Mouse (Mus musculus) MEL (cell line): ENCODE results near the gene Hps1.

Experiments used
- CTCF ChIP-seq, 3 experiments: IDR thresholded peaks in 2 of 3; conservative IDR thresholded peaks in 1 of 3; 2 replicates each; pipeline ENCODE4 v1.5.1; 2011 to 2012; ENCODE audit warnings: low read length in 3 of 3, low read depth in 2 of 3, mild to moderate bottlenecking in 2 of 3, improper control_type of control experiment in 1 of 3, inconsistent platforms in 1 of 3, mixed read lengths in 1 of 3, moderate library complexity in 1 of 3; ENCODE audit not compliant: control insufficient read depth in 1 of 3, insufficient read depth in 1 of 3, poor library complexity in 1 of 3, severe bottlenecking in 1 of 3
- EP300 ChIP-seq, 2 experiments: IDR thresholded peaks; 2 replicates each; pipeline ENCODE4 v1.6.1; 2011; ENCODE audit warnings: improper control_type of control experiment in 2 of 2, low read length in 2 of 2, low read depth in 1 of 2, mild to moderate bottlenecking in 1 of 2
- ETS1 ChIP-seq: IDR thresholded peaks from 2 replicates; pipeline ENCODE4 v1.6.1; 2012; ENCODE audit warnings: low read depth, mild to moderate bottlenecking, inconsistent platforms, low read length, improper control_type of control experiment, moderate library complexity
- JUND ChIP-seq: IDR thresholded peaks from 2 replicates; pipeline ENCODE4 v1.6.1; 2011; ENCODE audit warnings: low read depth, mild to moderate bottlenecking, improper control_type of control experiment, low read length
- KAT2A ChIP-seq: conservative IDR thresholded peaks from 2 replicates; pipeline ENCODE4 v1.6.1; 2012; ENCODE audit warnings: low read depth, low read length, improper control_type of control experiment, inconsistent platforms
- MAFK ChIP-seq: IDR thresholded peaks from 2 replicates; pipeline ENCODE4 v1.6.1; 2011; ENCODE audit warnings: low read depth, mild to moderate bottlenecking, low read length, improper control_type of control experiment, borderline replicate concordance
- MYC ChIP-seq: IDR thresholded peaks from 2 replicates; pipeline ENCODE4 v1.6.1; 2011; ENCODE audit warnings: low read depth, mild to moderate bottlenecking, low read length, improper control_type of control experiment, moderate library complexity
- POLR2A ChIP-seq, 2 experiments: IDR thresholded peaks; 2 replicates each; pipeline ENCODE4 v1.6.1; 2011 to 2012; ENCODE audit warnings: low read length in 2 of 2, mild to moderate bottlenecking in 2 of 2, control low read depth in 1 of 2, improper control_type of control experiment in 1 of 2, low read depth in 1 of 2, moderate library complexity in 1 of 2; ENCODE audit not compliant: control insufficient read depth in 1 of 2, insufficient read depth in 1 of 2, poor library complexity in 1 of 2
- POLR2AphosphoS2 ChIP-seq: IDR thresholded peaks from 2 replicates; pipeline ENCODE4 v1.6.1; 2011; ENCODE audit warnings: low read length, improper control_type of control experiment
- ZKSCAN1 ChIP-seq: IDR thresholded peaks from 2 replicates; pipeline ENCODE4 v1.6.1; 2012; ENCODE audit warnings: low read depth, mild to moderate bottlenecking, inconsistent platforms, low read length, improper control_type of control experiment, moderate library complexity
- ZMIZ1 ChIP-seq: IDR thresholded peaks from 2 replicates; pipeline ENCODE4 v1.6.1; 2012; ENCODE audit warnings: low read depth, mild to moderate bottlenecking, inconsistent platforms, low read length, improper control_type of control experiment, moderate library complexity
- ZNF384 ChIP-seq: IDR thresholded peaks from 2 replicates; pipeline ENCODE4 v1.6.1; 2012; ENCODE audit warnings: low read depth, mild to moderate bottlenecking, inconsistent platforms, low read length, improper control_type of control experiment

GRCm38 (mm10) chr19:42817761-42818160, 38.0 kb upstream of the Hps1 start:
- TF ChIP-seq EP300 (IDR thresholded peaks at IDR 0.05; ENCODE audit: low read depth in 1 of 2, low read length in 2 of 2) = no peak
- TF ChIP-seq POLR2A (IDR thresholded peaks at IDR 0.05; ENCODE audit: control insufficient read depth in 1 of 2, insufficient read depth in 1 of 2, low read depth in 1 of 2, low read length in 2 of 2, poor library complexity in 1 of 2) = no peak
- no peak for TF ChIP-seq CTCF (IDR thresholded peaks at IDR 0.05 in 2 of 3, conservative IDR thresholded peaks at IDR 0.05 in 1 of 3; ENCODE audit: control insufficient read depth in 1 of 3, insufficient read depth in 1 of 3, low read depth in 2 of 3, low read length in 3 of 3, poor library complexity in 1 of 3, severe bottlenecking in 1 of 3)
- TF ChIP-seq ZMIZ1 = no peak
- no peak for TF ChIP-seq POLR2AphosphoS2
- TF ChIP-seq ZNF384 = no peak
- no peak for TF ChIP-seq ETS1
- no peak for TF ChIP-seq MYC
- no peak for TF ChIP-seq MAFK
- TF ChIP-seq ZKSCAN1 = no peak
- TF ChIP-seq KAT2A = no peak
- no peak for TF ChIP-seq JUND
